Mouse (Mus musculus) spleen, postnatal 10 days (tissue): ENCODE measurements around the gene Ms4a15.

Source experiments
- DNase-seq, 2 experiments: peaks; one replicate each; pipeline ENCODE4 v3.0.0; 2021 to 2022; ENCODE audit warnings: low spot score in 2 of 2

Gene Ms4a15

DNA sequence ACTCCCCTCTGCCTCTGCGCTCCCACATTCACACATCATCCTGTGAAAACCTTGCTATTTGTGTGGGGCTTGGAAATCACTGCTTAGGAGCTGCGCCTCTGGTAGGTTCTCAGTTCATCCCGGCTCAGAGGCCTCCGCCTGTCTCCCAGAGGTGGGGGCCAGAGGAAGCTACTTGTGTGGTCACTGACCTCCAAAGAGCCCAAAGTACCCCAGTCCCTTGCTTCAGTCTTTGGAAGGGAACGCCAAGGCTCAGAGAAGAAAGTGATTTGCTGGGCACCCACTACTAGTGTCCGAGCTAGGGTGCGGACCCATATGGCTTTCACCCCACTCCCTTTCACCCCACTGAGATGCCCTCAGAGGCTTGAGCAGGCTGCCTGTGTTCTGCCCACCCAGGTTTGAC lies at the start of gene Ms4a15:
Gene Ms4a15 (minus strand): TSS at position 101 of the 400 bp plus-strand sequence.
- DNase-seq = no peak

DNA sequence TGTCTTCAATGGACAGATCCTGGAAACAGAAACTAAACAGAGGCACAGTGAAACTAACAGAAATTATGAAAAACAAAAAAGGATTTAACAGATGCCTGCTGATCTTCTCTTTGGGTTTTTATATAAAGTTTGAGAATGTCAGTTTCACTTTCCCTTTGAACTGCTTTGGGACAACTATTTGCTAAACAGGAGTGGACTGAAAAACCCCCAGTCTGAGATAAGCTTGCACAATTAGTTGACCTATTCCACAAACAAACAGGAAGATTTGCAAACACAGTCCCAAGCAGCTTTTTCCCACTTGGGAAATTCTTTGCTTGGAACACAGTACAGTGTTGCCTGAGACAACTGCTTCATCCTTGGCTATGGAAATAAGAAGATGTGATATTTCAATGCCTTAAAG lies 44.5 kb upstream of the Ms4a15 start:
- DNase-seq = no peak

DNA sequence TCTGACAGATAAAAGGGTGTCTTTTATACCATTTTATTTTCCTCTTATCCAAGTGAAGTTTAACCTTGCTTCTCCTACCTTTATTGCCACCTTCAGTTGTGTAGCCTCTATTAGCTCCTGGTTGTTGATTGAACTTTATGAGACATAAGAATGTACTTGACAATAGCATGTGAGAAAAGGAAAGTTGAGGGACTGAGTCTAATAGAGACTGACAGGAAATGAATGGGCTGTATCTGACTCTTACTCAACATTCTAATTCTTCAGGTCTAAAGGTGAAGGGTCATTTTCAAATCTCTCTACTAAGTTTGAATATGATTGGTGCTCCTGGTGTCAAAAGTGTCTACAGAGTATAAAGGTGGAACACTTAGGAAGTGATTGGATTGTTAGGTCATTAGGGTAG lies 29.3 kb upstream of the Ms4a15 start:
- DNase-seq = no peak

DNA sequence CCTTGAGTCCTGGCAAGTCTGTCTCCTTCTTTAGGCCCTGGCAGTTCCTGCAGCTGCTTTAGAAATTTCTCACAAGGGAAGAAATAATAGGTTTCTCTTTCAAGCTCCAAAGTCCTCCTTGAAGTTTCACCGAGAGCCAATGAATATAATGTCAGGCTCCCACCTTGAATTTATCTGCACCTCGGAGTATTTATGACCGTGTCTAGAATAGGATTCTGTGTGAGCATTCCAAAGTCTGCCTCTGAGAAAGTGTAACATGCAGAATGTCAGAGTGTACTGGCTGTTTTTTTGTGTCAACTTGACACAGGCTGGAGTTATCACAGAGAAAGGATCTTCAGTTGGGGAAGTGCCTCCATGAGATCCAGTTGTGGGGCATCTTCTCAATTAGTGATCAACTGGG lies 24.8 kb upstream of the Ms4a15 start, which contains the start of gene Ms4a18:
Gene Ms4a18 (minus strand): TSS at position 141 of the 400 bp plus-strand sequence.
- no peak for DNase-seq

DNA sequence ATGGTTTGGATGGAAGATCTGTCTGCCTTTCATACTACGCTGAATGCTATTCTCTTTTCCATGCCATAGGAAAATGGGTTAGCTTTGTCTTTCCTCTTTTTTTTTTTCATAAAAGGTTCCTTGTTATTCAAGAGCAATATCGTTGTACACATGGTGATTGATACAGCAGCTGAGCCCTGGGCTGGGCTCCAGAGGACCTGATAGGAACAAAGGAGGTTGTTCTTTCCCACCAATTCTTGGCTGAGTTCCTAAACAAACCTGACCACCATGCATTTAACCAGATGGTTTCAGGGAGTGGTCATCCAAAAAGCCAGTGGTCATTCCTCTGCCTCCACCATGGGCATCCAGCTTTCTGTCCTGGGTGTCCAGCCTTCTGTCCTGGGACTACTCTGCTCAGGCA lies 24.2 kb upstream of the Ms4a15 start:
- no peak for DNase-seq

DNA sequence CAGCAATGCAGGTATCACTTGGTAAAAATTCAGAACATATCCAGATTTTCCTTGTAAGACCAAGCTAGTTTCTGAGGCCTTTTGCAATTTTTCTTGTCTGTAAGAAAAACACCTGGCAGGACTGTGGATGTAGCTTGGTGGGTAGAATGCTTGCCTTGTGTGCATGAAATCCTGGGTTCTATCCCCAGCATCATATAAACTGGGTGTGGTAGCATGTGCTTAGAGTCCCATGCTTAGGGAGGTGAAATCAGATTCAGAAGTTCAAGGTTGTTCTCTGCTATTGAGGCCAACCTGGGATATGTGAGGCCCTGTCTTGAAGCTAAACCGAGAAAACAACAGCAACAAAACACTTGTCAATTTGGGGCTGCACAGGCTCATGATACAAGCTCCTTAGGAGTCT lies 22.9 kb upstream of the Ms4a15 start:
- no peak for DNase-seq

DNA sequence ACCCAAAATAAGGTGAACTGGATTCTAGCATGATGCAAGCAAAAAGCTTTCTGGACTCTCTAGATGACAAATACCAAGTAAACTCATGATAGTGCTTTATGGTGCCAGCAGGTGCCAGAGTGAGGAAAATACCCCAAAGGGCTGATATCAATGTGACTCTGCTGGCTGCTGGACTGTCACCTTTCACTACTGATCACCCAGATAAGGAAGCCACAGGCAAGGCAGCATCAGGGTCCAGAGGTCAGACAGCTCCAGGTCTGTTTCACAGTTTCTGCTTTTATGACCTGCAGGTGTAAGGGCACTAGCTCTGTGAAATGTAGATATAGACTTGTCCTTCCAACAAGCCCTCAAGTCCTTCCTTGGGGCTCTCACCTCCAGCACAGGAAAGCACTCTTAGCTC lies 22.4 kb upstream of the Ms4a15 start:
- no peak for DNase-seq

DNA sequence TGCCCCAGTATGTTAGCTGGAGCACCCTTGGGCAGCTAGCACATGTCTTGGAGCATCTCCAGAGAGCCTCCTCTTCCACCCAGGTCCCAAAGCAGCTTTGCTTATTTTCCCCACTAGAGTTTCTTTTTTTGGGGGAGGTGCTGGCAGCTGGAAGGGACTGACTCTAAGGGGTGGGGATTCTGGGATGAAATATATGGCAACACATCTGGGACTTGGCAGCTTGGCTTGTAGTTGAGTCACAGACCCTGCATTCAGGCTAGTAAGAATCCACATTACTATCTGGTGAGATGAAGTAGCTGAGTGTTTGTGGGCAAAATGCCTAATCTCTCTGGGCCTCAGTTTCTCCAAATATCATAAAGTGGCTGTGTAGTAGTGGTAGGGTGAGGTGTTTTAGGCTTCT lies 1.1 kb downstream of the Ms4a15 start:
- DNase-seq = no peak

DNA sequence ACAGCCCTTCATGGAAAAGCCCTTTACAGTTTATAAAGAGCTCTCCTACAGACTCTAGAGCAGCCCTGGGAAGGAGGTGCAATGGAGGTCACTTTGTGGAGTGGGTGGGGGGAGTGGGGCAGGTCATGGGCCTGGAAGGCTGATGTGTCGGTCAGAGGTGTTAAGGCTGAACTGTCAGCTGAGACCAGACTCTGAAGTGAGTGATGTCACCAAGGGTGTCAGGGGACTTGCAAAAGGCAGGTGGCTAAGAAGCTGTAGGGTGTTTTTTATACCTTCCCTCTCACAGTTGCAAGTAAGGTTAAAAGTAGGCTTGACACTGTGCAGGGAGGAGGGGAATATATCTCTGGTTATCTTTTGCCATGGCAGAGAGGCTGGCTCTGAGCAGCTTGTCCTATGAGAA lies 2.3 kb downstream of the Ms4a15 start:
- DNase-seq = no peak

DNA sequence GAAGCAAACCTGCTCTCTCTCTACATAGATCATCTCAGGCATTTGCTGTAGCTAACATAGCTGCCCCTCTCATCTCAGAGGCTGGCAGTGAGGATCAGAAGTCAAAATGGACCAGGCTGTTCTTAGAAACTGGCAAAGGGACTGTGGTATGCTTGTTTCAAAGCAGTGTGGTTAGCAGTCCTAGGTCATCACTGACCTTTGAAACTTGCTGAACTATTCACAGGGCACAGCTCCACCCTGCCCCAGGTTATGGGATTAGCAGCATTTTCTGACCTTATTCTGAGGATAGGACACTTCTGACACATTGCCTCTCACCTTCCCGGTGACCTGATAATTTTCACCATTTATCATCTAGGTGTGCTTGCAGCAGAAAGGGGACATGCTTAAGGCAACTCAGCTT lies 4.5 kb downstream of the Ms4a15 start:
- no peak for DNase-seq

DNA sequence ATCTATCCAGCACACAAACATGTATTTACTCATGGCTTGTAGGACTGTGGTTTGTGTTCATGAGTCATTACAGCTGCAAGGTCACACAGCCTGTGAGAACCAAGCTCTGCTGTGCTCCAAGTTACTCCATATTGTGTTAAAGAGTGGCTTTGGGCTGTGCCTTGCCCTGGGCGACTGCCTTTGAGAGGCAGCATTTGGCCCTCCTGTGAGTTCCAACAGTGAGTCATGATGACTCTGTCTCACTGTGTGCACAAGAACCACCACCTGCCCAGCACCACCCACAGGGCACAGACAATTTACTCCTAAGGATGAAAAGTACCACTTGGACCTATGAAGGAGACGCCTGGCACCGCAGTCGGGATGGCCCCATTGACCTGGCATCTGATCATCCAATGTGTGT lies 7.2 kb downstream of the Ms4a15 start:
- DNase-seq = no peak

DNA sequence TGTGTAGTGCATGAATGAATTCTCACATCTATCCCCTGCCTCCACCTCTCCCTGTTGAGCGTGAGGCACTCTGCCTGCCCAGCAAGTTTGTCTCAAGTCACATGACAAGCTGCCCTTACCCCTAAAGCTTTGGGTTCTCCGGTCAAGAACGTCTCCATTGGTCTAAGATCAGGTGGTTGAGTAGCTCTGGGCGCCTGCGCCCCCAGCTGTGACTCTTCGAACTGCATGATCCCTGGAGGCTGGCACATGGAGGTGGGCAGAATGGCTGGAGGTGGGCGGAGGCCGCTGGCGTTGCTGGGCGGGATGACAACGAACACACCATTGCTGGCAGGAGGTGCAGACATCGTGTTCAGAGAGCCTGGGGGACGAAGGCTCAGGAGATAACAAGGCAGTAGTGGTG lies 8.5 kb downstream of the Ms4a15 start:
- no peak for DNase-seq

DNA sequence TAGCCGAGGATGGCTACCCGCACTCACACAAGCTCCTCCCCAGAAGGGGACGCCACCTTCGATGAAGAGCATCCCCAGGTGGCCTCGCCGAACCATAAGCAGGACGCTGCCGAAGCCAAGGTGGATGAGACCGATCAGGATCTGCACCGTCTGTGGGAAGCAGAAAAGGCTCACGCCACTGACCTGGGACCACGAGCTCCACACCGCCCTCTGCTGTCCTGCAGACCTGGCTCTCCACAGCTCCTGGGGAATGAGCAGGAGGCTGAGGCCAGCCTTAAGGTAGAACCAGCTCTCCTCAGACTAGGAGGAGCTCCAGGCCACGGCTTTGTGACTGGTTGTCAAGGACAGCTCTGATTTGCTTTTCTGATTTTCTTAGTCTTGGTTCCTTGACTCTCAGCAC lies 9.9 kb downstream of the Ms4a15 start:
- peak in 1 of 2 experiments; percentile 63 for DNase-seq

DNA sequence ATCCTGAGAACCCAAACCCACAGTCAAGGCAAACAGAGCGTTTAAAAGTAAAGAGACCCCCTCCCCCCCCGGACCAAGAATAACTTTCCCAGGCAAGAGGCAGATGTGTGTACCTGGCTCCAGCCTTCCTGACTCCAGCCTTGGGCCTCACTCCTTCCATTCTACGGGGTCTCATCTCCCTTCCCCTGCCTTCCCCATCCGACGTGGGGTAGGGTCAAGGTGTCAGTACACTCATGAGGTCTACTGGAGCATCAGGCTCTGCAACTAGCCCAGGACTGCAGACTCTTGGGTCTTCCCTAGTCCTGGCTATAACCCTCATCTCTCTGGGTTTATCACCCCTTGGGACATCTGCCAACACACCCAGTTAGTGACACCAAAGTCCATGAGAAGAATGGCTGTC lies 12.8 kb downstream of the Ms4a15 start:
- no peak for DNase-seq

DNA sequence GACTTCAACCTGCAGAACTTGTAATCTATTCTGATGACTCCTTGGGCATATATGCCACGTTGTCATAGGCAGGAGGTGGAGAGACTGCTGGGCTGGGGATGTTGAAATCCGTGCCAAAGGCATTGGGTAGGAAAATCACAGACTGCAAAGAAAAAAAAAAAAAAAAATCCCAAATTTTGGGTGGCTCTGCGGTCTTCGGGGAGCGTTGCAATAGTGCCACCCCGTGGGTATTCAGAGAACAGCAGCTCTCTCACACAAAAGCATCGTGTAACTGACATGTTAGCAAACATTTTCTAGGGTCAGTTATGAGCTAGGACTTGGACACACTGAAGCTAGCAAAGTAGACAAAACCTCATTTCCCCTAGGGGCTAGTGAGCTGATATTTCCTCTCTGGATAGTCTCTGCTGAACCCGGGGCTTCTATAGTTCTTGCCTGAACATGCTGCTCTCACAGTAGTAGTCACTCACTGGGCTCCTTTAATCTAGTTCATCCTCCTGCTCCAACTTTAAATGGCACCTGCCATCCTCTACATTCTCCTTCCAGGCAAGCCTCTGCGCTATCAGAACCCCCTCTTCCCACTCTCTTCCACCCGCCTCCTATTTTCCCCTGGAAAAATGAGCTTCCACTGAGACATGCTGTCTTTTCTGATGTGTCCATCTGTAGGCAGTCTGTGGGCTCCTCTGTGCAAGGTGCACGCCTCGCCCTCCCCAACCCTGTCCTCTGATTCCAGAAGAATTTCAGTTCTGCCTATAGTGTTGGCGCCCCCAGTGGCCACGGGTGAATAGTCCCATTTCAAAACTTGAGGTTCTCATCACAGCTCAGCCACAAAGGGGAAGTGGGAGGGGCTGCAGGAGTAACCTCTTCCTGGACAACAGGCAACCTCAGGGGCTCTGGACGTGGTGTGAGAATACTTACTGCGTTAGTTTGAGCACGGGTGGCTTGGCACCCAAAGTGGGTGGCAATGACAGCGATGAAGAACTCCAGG lies 13.6 kb downstream of the Ms4a15 start:
- DNase-seq = peak; percentile 71 to 92

DNA sequence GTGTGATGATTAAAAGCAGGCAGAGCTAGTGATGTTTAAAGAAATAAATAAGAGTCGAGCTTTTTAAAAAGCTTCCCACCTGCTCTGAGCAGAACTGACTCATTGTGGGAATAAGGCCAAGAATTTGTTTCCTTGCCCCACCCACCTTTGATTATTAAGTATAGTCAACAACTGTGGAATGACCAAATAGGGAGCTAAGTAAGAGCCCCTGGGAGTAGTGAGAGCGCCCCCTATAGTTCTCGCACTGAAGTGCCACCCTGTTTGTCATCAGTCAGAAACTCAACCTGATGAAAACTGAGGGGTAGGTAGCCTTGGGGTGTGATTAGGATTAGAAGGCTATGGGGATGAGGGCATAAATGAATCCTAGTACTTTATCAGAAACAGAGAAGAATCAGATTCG lies 16.7 kb downstream of the Ms4a15 start:
- peak in 1 of 2 experiments; percentile 46 for DNase-seq

DNA sequence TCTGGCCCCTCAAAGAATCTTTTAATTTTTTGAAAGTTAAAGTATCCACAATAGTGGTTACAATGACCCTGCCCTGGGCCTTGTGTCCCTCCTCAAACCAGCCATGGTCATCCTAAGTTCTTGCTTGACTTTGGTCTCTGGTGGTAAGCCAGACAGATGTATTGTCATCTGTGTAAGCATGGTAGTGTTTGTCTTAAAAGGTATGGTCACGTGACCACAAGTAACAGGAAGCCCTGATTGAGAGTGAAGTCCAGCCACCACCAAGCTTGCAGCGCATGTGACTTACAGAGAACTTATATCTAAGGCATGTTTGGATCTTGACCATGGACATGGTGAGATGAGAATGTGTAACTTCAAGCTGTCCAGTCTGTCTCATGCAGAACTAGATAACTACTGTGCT lies 17.9 kb downstream of the Ms4a15 start:
- DNase-seq = no peak

DNA sequence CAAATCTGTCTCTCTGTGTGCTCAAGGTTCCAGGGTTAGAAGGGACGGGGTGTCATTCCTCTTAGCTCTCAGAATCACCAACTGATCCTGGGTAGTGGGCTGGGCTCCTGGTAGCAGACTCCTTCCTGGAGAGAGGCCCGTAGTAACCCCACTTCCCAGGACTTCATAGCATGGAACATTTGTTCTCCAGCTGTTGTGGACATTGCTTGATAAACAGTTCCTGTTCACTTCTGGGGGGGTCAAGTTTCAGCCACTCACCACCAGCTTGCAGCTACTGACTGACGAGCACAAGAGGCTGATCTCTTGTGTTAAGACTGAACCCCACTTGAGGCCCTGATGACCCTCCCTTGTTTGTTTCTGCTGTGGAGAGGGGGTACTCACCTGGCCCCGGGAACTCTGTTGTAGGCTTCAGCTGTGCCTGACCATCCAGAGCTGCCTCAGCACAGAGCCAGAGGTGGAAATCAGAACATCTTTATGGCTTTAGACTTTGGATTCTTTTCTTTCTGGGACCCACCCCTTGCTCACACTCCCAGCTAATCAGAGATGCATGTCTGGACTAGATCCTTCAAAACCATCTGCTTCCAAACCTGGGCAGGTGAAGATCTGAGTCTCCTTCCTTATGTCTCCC lies 18.7 kb downstream of the Ms4a15 start, which contains the start of gene Ms4a10:
Gene Ms4a10 (minus strand): TSS at position 433 of the 628 bp plus-strand sequence.
- no peak for DNase-seq

DNA sequence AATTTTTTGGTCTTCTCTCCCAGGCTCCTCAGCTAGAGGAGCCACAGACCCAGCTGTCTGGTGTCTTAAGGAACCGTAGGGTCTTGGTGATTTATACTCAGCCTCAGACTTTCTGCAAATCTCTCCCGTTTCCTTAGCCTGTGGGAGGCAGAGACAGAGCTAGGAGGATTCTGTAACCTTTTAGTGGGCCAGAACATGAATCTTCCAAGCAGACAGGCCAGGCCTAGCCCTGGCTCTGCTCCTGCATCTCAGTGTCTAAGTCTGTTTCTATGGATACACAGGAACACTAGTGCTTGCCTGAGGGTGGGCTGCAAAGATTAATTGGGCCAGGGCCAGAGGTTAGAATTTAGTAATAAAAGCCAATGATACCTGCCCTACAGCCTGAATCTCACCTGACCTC lies 19.9 kb downstream of the Ms4a15 start:
- DNase-seq = no peak

DNA sequence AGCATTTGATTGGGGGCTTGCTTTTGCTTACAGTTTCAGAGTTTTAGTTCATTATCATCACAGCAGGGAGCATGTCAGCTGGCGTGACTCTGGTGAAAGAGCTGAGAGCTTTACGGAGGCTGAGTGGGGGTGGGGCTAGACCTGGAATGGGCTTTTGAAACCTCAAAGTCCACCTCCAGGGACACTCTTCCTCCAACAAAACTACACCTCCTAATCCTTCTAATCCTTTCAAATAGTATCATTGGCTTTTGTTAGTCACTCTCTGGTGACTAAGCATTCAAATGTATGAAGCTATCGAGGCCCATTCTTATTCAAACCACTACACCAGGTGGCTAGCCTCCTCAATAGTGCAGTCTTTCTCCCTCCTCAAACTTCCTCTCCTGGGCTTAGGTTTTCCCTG lies 20.4 kb downstream of the Ms4a15 start:
- DNase-seq = no peak

DNA sequence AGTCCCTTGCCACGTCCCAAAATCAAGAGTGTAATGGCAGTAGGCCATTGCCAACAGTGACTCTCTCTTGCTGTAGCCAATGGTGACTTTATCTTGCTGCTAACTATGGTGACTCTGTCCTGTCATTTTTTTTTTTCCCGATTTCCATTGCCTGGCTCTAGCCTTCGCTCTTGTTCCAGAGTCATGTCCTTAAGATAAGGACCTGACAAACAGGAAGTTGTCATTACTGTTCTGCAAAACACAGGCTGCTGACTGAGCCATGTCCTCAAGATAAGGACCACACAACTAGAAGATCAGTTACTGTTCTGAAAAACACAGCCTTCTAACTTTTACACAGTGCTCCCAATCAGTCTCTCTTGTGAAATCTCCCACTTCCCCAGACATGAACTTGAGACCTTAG lies 22.6 kb downstream of the Ms4a15 start:
- no peak for DNase-seq

DNA sequence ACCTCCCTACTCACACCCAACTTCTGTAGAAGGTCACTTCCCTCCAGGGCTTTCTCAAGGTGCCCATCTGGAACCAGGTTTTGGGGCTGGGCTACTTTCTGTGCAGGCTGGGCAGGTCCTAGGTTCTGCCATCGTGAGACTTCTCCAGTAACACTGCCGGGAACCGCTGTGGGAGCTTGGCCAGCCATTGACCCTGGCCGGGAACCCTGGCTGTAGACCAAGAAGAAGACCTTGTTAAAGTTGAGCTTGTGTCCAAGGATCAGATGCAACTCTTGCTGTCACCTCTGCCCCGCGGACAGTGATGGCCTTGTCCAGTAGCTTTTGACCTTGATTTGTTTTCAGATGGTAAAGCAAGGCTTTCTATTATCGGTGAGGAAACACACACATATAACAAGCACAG lies 24.5 kb downstream of the Ms4a15 start:
- DNase-seq = no peak

DNA sequence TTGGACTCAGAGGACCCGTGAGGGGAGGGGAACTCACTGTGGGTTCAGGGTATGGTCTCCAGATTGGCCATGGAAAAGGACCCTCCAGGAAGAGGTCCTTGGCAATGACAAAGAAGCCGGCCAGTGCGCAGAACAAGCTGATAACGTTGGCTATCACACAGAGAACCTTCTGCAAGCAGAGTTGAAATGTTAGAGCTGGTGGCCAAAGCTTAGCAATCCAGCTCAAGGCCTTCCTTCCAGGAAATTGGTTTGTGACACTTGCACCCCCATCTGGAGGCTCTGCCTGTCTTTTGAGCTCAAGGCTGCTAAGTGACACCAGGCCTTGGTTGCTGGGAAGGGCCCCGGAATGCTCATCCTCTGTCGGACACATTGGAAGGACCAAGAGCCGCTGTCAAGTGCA lies 27.3 kb downstream of the Ms4a15 start:
- DNase-seq = no peak
